Mouse (Mus musculus) layer of hippocampus, adult 9-10 months (tissue): ENCODE measurements around the gene Gm20917.
"Not testable (repeated sequence)": the region's sequence is repeated elsewhere in the genome, so short reads cannot be mapped to it uniquely, and the experiment has no call there.

Source experiments
- DNase-seq: peaks from one replicate; pipeline ENCODE4 v3.0.0; 2022; ENCODE audit warnings: low spot score

Gene Gm20917

GRCm38 (mm10) chrY:79151022-79151421 lies at the start of gene Gm20917:
Gm20917 (minus strand) TSS chrY:79151122.
- DNase-seq: not testable (repeated sequence)
